Mouse (Mus musculus): Measurements from ENCODE around the gene Slc6a6. TPM values are rescaled to one million over a fixed set of nuclear protein-coding genes. Genes with fewer than 3 reads are reported as not detected.

The Slc6a6 gene
- total and polyA plus RNA-seq, 2 experiments = 34.8 to 96.5 TPM

DNA sequence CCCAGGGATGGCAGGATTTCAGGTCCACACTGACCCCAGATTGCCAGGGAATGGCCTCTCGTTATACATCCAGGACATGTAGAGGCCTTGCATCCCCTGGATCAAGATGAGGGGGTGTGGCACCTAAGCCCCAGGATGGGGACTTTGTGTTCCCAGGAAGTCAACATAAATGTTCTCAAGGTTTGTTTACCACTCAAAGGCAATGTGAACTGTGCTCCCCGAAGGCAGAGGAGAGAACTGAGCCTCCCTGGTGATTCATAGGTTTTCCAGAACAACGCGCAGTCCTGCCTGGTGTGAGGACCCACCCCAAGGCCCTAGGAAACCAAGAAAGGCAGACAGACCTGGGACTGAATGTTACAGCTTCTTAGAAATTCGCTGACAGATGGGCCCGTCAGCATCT, 18.6 kb upstream of the Slc6a6 start:
- Histone ChIP-seq H3K9ac (ENCODE audit: low read depth, low read length) (no peak overlapping the region), H3K27ac (replicated peaks; ENCODE audit: insufficient read depth, low read depth, low read length) (no peak overlapping the region), H3K27me3 (ENCODE audit: control insufficient read depth, insufficient read depth, low read length) (no peaks in the 10 kb centered on the region), H3K36me3 (ENCODE audit: control insufficient read depth, insufficient read depth, low read length) (no peaks in the 10 kb centered on the region), H3K4me3 (ENCODE audit: insufficient read depth, low read depth, low read length) (no peak overlapping the region), H3K4me1 (ENCODE audit: control insufficient read depth, insufficient read depth, low read length) (no peaks in the 10 kb centered on the region; the same call in none of the 2 replicates), H3K79me2 (ENCODE audit: control insufficient read depth, insufficient read depth, low read length) (no peaks in the 10 kb centered on the region)
- TF ChIP-seq POLR2A (IDR thresholded peaks at IDR 0.05; ENCODE audit: extremely low read depth, insufficient read depth, low read length) (no peak), CTCF (IDR thresholded peaks at IDR 0.05; ENCODE audit: low read depth, low read length) (no peak)
- no peak for DNase-seq (ENCODE audit: extremely low read depth, low read depth, low spot score)
- WGBS = 89% methylated on average over 6 of the region's 6 CpGs

- DNase-seq (ENCODE audit: extremely low read depth, low read depth, low spot score) = no peak
- Histone ChIP-seq H3K79me2 (ENCODE audit: control insufficient read depth, insufficient read depth, low read length) (no peaks in the 10 kb centered on the region), H3K4me3 (ENCODE audit: insufficient read depth, low read depth, low read length) (no peak overlapping the region), H3K27me3 (ENCODE audit: control insufficient read depth, insufficient read depth, low read length) (no peaks in the 10 kb centered on the region), H3K9ac (ENCODE audit: low read depth, low read length) (no peak overlapping the region), H3K4me1 (ENCODE audit: control insufficient read depth, insufficient read depth, low read length) (no peaks in the 10 kb centered on the region), H3K36me3 (ENCODE audit: control insufficient read depth, insufficient read depth, low read length) (no peaks in the 10 kb centered on the region), H3K27ac (replicated peaks; ENCODE audit: insufficient read depth, low read depth, low read length) (no peak overlapping the region)
- WGBS = 89% methylated on average over 3 of the region's 3 CpGs
- TF ChIP-seq CTCF (IDR thresholded peaks at IDR 0.05; ENCODE audit: low read depth, low read length) (no peak), POLR2A (IDR thresholded peaks at IDR 0.05; ENCODE audit: extremely low read depth, insufficient read depth, low read length) (no peak)
Observed at GRCm38 (mm10) chr6:91665990-91666700, 17.7 kb upstream of the Slc6a6 start.

- DNase-seq (ENCODE audit: extremely low read depth, low read depth, low spot score) = no peak
- Histone ChIP-seq H3K27me3 (ENCODE audit: control insufficient read depth, insufficient read depth, low read length) (no peaks in the 10 kb centered on the region), H3K27ac (replicated peaks; ENCODE audit: insufficient read depth, low read depth, low read length) (no peak overlapping the region), H3K36me3 (ENCODE audit: control insufficient read depth, insufficient read depth, low read length) (no peaks in the 10 kb centered on the region), H3K4me3 (ENCODE audit: insufficient read depth, low read depth, low read length) (no peak overlapping the region), H3K9ac (ENCODE audit: low read depth, low read length) (no peak overlapping the region), H3K4me1 (ENCODE audit: control insufficient read depth, insufficient read depth, low read length) (no peaks in the 10 kb centered on the region), H3K79me2 (ENCODE audit: control insufficient read depth, insufficient read depth, low read length) (no peaks in the 10 kb centered on the region)
- no peak for TF ChIP-seq CTCF (IDR thresholded peaks at IDR 0.05; ENCODE audit: low read depth, low read length)
- TF ChIP-seq POLR2A (IDR thresholded peaks at IDR 0.05; ENCODE audit: extremely low read depth, insufficient read depth, low read length) = no peak
- WGBS = 93% methylated on average over 4 of the region's 4 CpGs
Observed at GRCm38 (mm10) chr6:91667141-91667540, 16.7 kb upstream of the Slc6a6 start.

DNA sequence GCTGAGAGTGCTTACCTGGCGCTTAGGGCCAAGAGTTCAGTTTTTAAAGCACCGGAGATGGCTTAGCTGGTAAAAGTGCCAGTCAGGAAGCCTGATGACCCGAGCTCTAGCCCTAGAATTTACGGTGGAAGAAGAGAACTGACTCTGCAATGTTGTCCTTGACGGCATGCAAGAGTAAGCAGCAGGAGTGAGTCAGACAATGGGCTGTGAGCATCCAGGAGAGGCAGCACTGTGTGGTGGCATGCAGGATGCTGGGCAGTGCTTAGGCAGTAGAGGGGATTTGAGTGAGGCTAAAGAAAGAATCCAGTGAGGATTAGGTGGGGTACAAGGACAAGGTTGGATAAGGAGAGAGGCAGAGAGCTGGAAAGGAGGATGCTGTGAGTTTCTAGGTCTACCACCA, 15.6 kb upstream of the Slc6a6 start:
- no peak for DNase-seq (ENCODE audit: extremely low read depth, low read depth, low spot score)
- no peaks in the 10 kb centered on the region for H3K79me2 ChIP-seq (ENCODE audit: control insufficient read depth, insufficient read depth, low read length)
- TF ChIP-seq CTCF (IDR thresholded peaks at IDR 0.05; ENCODE audit: low read depth, low read length) (no peak), POLR2A (IDR thresholded peaks at IDR 0.05; ENCODE audit: extremely low read depth, insufficient read depth, low read length) (no peak)
- no peak overlapping the region for H3K4me3 ChIP-seq (ENCODE audit: insufficient read depth, low read depth, low read length)
- H3K27me3 ChIP-seq (ENCODE audit: control insufficient read depth, insufficient read depth, low read length) = no peaks in the 10 kb centered on the region
- no peaks in the 10 kb centered on the region for H3K4me1 ChIP-seq (ENCODE audit: control insufficient read depth, insufficient read depth, low read length)
- H3K36me3 ChIP-seq (ENCODE audit: control insufficient read depth, insufficient read depth, low read length) = no peaks in the 10 kb centered on the region
- no peak overlapping the region for H3K27ac ChIP-seq (replicated peaks; ENCODE audit: insufficient read depth, low read depth, low read length)
- H3K9ac ChIP-seq (ENCODE audit: low read depth, low read length) = no peak overlapping the region
- WGBS = 75% methylated on average over 5 of the region's 5 CpGs

DNA sequence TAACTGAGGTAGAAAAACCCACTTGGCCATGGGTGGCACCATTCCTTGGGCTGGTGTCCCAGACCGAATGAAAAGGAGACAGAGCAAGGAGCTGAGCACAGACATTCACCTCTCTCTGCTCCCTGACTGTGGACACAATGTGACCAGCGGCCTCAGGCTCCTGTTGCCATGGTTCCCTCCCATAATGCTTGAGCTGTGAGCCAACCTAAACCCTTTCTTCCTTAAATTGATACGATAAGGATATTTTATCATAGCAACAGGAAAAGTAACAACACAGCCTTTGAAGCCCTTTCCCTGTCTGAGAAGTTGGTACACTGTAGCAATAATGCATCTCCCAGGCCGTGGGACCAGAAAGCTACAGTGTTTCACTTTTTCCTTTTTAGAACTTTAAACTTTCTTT, 14.6 kb upstream of the Slc6a6 start:
- Histone ChIP-seq H3K27me3 (ENCODE audit: control insufficient read depth, insufficient read depth, low read length) (no peaks in the 10 kb centered on the region), H3K79me2 (ENCODE audit: control insufficient read depth, insufficient read depth, low read length) (no peaks in the 10 kb centered on the region), H3K36me3 (ENCODE audit: control insufficient read depth, insufficient read depth, low read length) (no peaks in the 10 kb centered on the region), H3K4me1 (ENCODE audit: control insufficient read depth, insufficient read depth, low read length) (no peaks in the 10 kb centered on the region), H3K4me3 (ENCODE audit: insufficient read depth, low read depth, low read length) (no peak overlapping the region), H3K27ac (replicated peaks; ENCODE audit: insufficient read depth, low read depth, low read length) (no peak overlapping the region), H3K9ac (ENCODE audit: low read depth, low read length) (no peak overlapping the region)
- no peak for DNase-seq (ENCODE audit: extremely low read depth, low read depth, low spot score)
- TF ChIP-seq CTCF (IDR thresholded peaks at IDR 0.05; ENCODE audit: low read depth, low read length) (no peak), POLR2A (IDR thresholded peaks at IDR 0.05; ENCODE audit: extremely low read depth, insufficient read depth, low read length) (no peak)
- WGBS = 71% methylated on average over 4 of the region's 4 CpGs

DNA sequence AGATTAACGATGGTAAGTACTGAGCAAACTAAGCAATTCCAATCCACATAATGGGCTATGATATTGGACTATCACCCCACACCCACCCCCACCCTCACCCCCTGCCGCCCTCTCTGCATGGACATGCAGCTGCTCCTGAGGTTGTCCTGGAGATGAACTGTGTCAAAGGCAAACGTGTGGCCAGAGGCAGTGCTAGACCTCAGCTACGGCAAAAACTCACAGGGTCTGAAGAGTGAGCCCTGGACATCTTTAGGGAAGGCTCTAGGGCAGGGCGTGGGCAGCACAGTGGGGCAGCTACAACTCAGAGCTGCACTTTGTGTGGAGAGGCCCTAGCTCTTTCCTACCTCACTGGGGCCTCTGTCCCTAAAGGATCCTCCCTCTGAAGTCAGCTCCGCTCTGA, 13.6 kb upstream of the Slc6a6 start:
- Histone ChIP-seq H3K9ac (ENCODE audit: low read depth, low read length) (no peak overlapping the region), H3K27ac (replicated peaks; ENCODE audit: insufficient read depth, low read depth, low read length) (no peak overlapping the region), H3K36me3 (ENCODE audit: control insufficient read depth, insufficient read depth, low read length) (no peaks in the 10 kb centered on the region), H3K4me1 (ENCODE audit: control insufficient read depth, insufficient read depth, low read length) (no peaks in the 10 kb centered on the region), H3K79me2 (ENCODE audit: control insufficient read depth, insufficient read depth, low read length) (no peaks in the 10 kb centered on the region), H3K4me3 (ENCODE audit: insufficient read depth, low read depth, low read length) (no peak overlapping the region), H3K27me3 (ENCODE audit: control insufficient read depth, insufficient read depth, low read length) (no peaks in the 10 kb centered on the region)
- TF ChIP-seq POLR2A (IDR thresholded peaks at IDR 0.05; ENCODE audit: extremely low read depth, insufficient read depth, low read length) = no peak
- no peak for TF ChIP-seq CTCF (IDR thresholded peaks at IDR 0.05; ENCODE audit: low read depth, low read length)
- WGBS = 88% methylated on average over 6 of the region's 6 CpGs
- DNase-seq (ENCODE audit: extremely low read depth, low read depth, low spot score) = no peak
